Mouse (Mus musculus): ENCODE measurements around the gene Ehmt1.

DNA sequence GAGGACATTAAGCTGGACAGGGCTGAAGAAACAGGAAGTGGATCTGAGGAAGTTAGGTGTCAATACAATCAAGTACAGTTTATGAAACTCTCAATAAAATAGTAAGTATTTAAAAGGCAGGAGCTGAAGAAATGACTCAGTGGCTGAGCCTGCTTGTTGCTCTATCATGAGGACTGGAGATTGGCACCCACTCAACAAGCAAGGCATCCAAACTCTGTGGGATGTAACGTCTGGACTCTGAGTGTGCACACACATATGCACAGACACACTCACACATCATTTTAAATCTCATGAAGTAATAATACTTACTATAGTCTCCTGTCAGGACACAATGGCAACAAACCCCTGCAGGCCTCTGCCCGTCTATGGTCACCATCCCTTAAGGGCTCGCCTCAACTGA, 112.4 kb downstream of the Ehmt1 start:
- TF ChIP-seq CTCF (IDR thresholded peaks at IDR 0.05; ENCODE audit: low read depth): no peak
- no peak for TF ChIP-seq EP300 (IDR thresholded peaks at IDR 0.05; ENCODE audit: low read depth)

All from liver, postnatal 0 days (tissue).